Mouse (Mus musculus): ENCODE results near the gene Nkd1.

DNA sequence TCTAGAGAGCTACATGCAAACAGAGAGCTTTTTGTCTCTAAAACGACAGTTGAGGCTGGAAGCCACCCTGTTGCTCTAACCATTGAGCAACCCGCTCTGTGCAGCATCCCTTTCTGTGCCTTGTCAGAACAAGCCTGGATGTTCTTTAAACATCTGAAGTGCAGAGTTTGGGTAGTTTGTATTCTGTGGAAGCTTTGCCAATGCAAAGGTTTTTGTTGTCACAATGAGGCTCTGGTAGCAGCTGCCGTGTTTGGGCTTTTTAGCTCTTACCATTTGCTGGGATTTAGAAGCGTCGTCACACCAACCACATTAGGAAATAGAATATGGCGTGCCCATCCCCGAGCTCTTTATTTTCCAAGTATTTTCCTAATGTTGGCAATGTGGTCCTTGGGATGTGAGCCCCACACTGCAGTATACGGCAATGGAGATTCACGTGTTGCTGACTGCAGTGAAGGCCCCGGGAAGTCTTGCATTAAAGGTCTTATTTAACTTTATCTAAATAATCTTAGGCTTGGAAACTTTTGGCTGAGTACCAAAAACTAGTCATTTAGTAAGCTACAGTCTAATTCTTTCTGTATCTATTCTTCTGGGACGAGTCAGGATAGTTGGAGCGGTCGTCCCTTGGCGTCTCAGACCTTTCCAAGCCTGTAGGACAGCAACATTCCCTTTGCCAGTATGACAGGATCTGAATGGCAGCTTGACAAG is 51.9 kb downstream of the Nkd1 start:
- TF ChIP-seq CTCF (IDR thresholded peaks at IDR 0.05; ENCODE audit: insufficient read depth, low read length) (no peak), POLR2A (IDR thresholded peaks at IDR 0.05; ENCODE audit: borderline replicate concordance, extremely low read depth, low read depth, low read length) (no peak)

Data from lung, adult 2 months (tissue).